7 mouse cellular contexts compared by ENCODE assay signal in the genomic region with DNA sequence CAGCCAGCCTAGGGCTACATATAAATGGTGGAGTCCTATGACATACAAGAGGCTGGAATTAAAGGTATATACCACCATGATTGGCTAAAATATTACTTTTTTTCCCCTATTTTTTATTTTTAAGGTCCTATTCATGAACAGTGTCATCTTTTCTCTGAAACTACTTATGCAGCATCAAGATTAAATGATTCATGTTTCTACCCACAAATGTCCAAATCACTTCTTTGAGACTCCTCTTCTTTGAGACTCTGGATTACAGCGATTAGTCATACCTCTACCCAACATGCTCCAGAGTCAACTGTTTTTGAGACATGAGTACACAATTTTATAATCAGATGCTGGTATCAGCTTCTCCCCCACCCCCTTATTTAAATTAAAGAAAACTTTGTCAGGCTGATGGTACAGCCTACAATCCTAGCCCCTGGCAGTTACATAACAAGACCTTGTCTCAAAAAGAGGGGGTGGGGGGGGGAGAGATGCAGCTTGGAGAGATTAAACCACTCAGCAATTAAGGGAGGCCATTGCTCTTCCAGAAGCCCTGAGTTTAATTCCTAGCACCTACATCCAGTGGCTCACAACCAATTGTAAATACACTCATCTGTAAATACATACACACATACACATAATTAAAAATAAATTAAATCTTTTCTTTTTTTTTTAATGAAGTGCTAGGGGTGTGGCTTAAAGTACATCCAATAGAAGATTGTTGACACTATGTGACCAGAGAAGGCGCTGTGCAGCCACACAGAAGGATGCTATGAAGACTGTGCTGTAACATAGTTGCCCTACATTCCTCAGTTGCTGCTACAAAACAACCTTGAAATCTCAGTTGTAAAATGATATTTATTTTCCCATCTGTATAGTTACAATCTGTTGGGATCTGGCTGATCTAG. TPM values are rescaled to one million over a fixed set of nuclear protein-coding genes. Genes with fewer than 3 reads are reported as not detected.
A peak's percentile ranks its signal among the peaks of the same experiment; 100 is the strongest.
DNase-seq lines count a peak whose midpoint lies in the region; ATAC-seq and TF ChIP-seq lines count a peak whose summit lies in the region.

No protein-coding gene starts in this region.

- DNase-seq in left cerebral cortex, postnatal 4 days, result peak; percentile 27
- no peak for DNase-seq in left cerebral cortex, adult 9 months (ENCODE audit: low spot score in 2 of 2)
- peak; percentile 54 for DNase-seq in WW6 (ENCODE audit: low read depth, low spot score)
- peak; percentile 38 for DNase-seq in forebrain, embryonic 14.5 days (ENCODE audit: low spot score)
- DNase-seq in liver, embryonic 14.5 days (ENCODE audit: low read depth in 3 of 3, low spot score in 3 of 3), result peak in 1 of 3 experiments; percentile 59
- DNase-seq in ovary, postnatal 10 days (ENCODE audit: low spot score), result no peak

- peak; percentile 58 for TF ChIP-seq CTCF in liver, embryonic 14.5 days (IDR thresholded peaks at IDR 0.05; ENCODE audit: low read depth)

- no peaks in the 10 kb centered on the region for H3K4me1 ChIP-seq in forebrain, embryonic 14.5 days (ENCODE audit: control insufficient read depth, insufficient read depth, low read length)
- peaks cover 2 to 14% of the 10 kb centered on the region in 2 experiments; a peak in 3 of 4 replicates for H3K4me1 ChIP-seq in liver, embryonic 14.5 days (replicated peaks; ENCODE audit: control insufficient read depth in 2 of 2, insufficient read depth in 2 of 2, low read length in 1 of 2)
- no peaks in the 10 kb centered on the region for H3K4me1 ChIP-seq in neural tube, embryonic 14.5 days (ENCODE audit: control insufficient read depth, insufficient read depth, low read length)

- TF ChIP-seq EP300 in liver, embryonic 14.5 days (IDR thresholded peaks at IDR 0.05; ENCODE audit: low read depth), result no peak

- no peaks in the 10 kb centered on the region for H3K27me3 ChIP-seq in forebrain, embryonic 14.5 days (replicated peaks; ENCODE audit: control insufficient read depth, insufficient read depth, low read length)
- H3K27me3 ChIP-seq in liver, embryonic 14.5 days (ENCODE audit: control insufficient read depth, insufficient read depth, low read length), result peaks cover 7% of the 10 kb centered on the region
- no peaks in the 10 kb centered on the region for H3K27me3 ChIP-seq in neural tube, embryonic 14.5 days (ENCODE audit: control insufficient read depth, insufficient read depth, low read length)

- peak overlapping the region; percentile 63 for H3K4me2 ChIP-seq in forebrain, embryonic 14.5 days (ENCODE audit: low read length)
- H3K4me2 ChIP-seq in liver, embryonic 14.5 days (ENCODE audit: low read depth), result peak overlapping the region; percentile 34
- H3K4me2 ChIP-seq in neural tube, embryonic 14.5 days (ENCODE audit: low read depth, low read length), result peak overlapping the region; percentile 63; the same call in 1 of the 2 replicates

- H3K36me3 ChIP-seq in forebrain, embryonic 14.5 days (ENCODE audit: control insufficient read depth, insufficient read depth, low read length), result no peaks in the 10 kb centered on the region
- H3K36me3 ChIP-seq in liver, embryonic 14.5 days (replicated peaks; ENCODE audit: control insufficient read depth, insufficient read depth, low read depth), result peaks cover 17% of the 10 kb centered on the region
- H3K36me3 ChIP-seq in neural tube, embryonic 14.5 days (ENCODE audit: control insufficient read depth, insufficient read depth, low read length), result no peaks in the 10 kb centered on the region

- ATAC-seq in forebrain, embryonic 14.5 days, result peak; percentile 3; the same call in 1 of the 2 replicates
- peak; percentile 13; the same call in 1 of the 2 replicates for ATAC-seq in liver, embryonic 14.5 days (ENCODE audit: insufficient read depth)
- ATAC-seq in neural tube, embryonic 14.5 days (ENCODE audit: low read depth), result no peak

- H3K9me3 ChIP-seq in forebrain, embryonic 14.5 days (replicated peaks; ENCODE audit: control insufficient read depth, low read length), result no peaks in the 10 kb centered on the region
- H3K9me3 ChIP-seq in liver, embryonic 14.5 days (ENCODE audit: control insufficient read depth, low read length), result no peaks in the 10 kb centered on the region
- no peaks in the 10 kb centered on the region for H3K9me3 ChIP-seq in neural tube, embryonic 14.5 days (ENCODE audit: control insufficient read depth, low read length)

- WGBS in forebrain, embryonic 14.5 days, result 26% methylated on average over 2 of the region's 2 CpGs
- 8% methylated on average over 2 of the region's 2 CpGs for WGBS in liver, embryonic 14.5 days (ENCODE audit: insufficient replicate concordance)
- WGBS in neural tube, embryonic 14.5 days, result 14% methylated on average over 2 of the region's 2 CpGs

- no peak overlapping the region for H3K9ac ChIP-seq in forebrain, embryonic 14.5 days (ENCODE audit: low read length)
- H3K9ac ChIP-seq in liver, embryonic 14.5 days (replicated peaks), result peak overlapping the region; percentile 31; the same call in 1 of the 2 replicates
- no peak overlapping the region for H3K9ac ChIP-seq in neural tube, embryonic 14.5 days (replicated peaks; ENCODE audit: low read depth, low read length)

- intact Hi-C loops in left cerebral cortex, postnatal 4 days (cut with DNase I), result no loop called here

- H3K27ac ChIP-seq in forebrain, embryonic 14.5 days (ENCODE audit: low read depth, low read length), result peak overlapping the region; percentile 10; the same call in 1 of the 2 replicates
- H3K27ac ChIP-seq in liver, embryonic 14.5 days, result peak overlapping the region; percentile 84
- H3K27ac ChIP-seq in neural tube, embryonic 14.5 days (ENCODE audit: low read depth, low read length), result 0 out of 2 replicates have a peak overlapping the region, but pooled peaks have one; percentile 28

- H3K4me3 ChIP-seq in forebrain, embryonic 14.5 days (ENCODE audit: low read depth, low read length), result no peak overlapping the region
- no peak overlapping the region for H3K4me3 ChIP-seq in liver, embryonic 14.5 days (ENCODE audit: insufficient read depth in 1 of 2, low read depth in 2 of 2, low read length in 2 of 2)
- H3K4me3 ChIP-seq in neural tube, embryonic 14.5 days (ENCODE audit: low read depth, low read length), result no peak overlapping the region

RNA-seq across cellular contexts. Expression of a gene that starts 14.3 kb away (rescaled TPM):
- total RNA-seq in left cerebral cortex, postnatal 4 days (2021), result not detected
- not detected in 2 replicates for polyA plus RNA-seq in forebrain, embryonic 14.5 days (2014; fragmentation: Nextera tagmentation; extraction: Ambion mirVana)
- 11.4 and 15.4 TPM in 2 replicates for polyA plus RNA-seq in liver, embryonic 14.5 days (2012; rRNA removed)
- 29.3 and 30.4 TPM in 2 replicates for polyA plus RNA-seq in liver, embryonic 14.5 days (2014; fragmentation: Nextera tagmentation; extraction: Ambion mirVana)
- polyA plus RNA-seq in neural tube, embryonic 14.5 days (2014; fragmentation: Nextera tagmentation; extraction: Ambion mirVana), result 0.16 TPM in 1 of 2 replicates, not detected in the other

RNA-seq across cellular contexts. Expression of a gene that starts 26.6 kb away (rescaled TPM):
- 100 to 1,000 TPM; 283 to 311 TPM for total RNA-seq in left cerebral cortex, postnatal 4 days (2021)
- 107 and 139 TPM in 2 replicates for polyA plus RNA-seq in forebrain, embryonic 14.5 days (2014; fragmentation: Nextera tagmentation; extraction: Ambion mirVana)
- 10.5 and 11.7 TPM in 2 replicates for polyA plus RNA-seq in liver, embryonic 14.5 days (2012; rRNA removed)
- polyA plus RNA-seq in liver, embryonic 14.5 days (2014; fragmentation: Nextera tagmentation; extraction: Ambion mirVana), result 20.9 and 22.3 TPM in 2 replicates
- polyA plus RNA-seq in neural tube, embryonic 14.5 days (2014; fragmentation: Nextera tagmentation; extraction: Ambion mirVana), result 155 and 160 TPM in 2 replicates

RNA-seq across cellular contexts. Expression of a gene that starts 30.2 kb away (rescaled TPM):
- total RNA-seq in left cerebral cortex, postnatal 4 days (2021), result 10 to 100 TPM; 12.1 to 17.5 TPM
- polyA plus RNA-seq in forebrain, embryonic 14.5 days (2014; fragmentation: Nextera tagmentation; extraction: Ambion mirVana), result 18.0 and 23.3 TPM in 2 replicates
- polyA plus RNA-seq in liver, embryonic 14.5 days (2012; rRNA removed), result 3.1 and 3.4 TPM in 2 replicates
- polyA plus RNA-seq in liver, embryonic 14.5 days (2014; fragmentation: Nextera tagmentation; extraction: Ambion mirVana), result 4.2 and 4.8 TPM in 2 replicates
- 16.3 and 16.8 TPM in 2 replicates for polyA plus RNA-seq in neural tube, embryonic 14.5 days (2014; fragmentation: Nextera tagmentation; extraction: Ambion mirVana)

Comparison
In these comparisons a context has a peak if more than half of its experiments do, and no peak if none do; other contexts are left out.
1. DNase-seq: peak in left cerebral cortex, postnatal 4 days (single experiment), WW6 (single experiment) and forebrain, embryonic 14.5 days (single experiment); none in left cerebral cortex, adult 9 months (0 of 2) and ovary, postnatal 10 days (single experiment).
2. H3K27ac ChIP-seq: peak in every context shown above with its lines; median percentile 84 in liver, embryonic 14.5 days; 28 in neural tube, embryonic 14.5 days; 10 in forebrain, embryonic 14.5 days.
3. RNA of a gene that starts 14.3 kb away (polyA plus RNA-seq): 11.4 to 30.4 TPM in liver, embryonic 14.5 days; 0.16 TPM in neural tube, embryonic 14.5 days and not detected in forebrain, embryonic 14.5 days; every median in the first group is over 10 times any median in the second.
4. Peak in every context shown above with its lines, with median percentiles within 50 percentile points of each other: H3K4me2 ChIP-seq.